Mouse (Mus musculus): ENCODE results near the gene Commd4.
A peak's percentile ranks its signal among the peaks of the same experiment; 100 is the strongest.

Commd4 gene

DNA sequence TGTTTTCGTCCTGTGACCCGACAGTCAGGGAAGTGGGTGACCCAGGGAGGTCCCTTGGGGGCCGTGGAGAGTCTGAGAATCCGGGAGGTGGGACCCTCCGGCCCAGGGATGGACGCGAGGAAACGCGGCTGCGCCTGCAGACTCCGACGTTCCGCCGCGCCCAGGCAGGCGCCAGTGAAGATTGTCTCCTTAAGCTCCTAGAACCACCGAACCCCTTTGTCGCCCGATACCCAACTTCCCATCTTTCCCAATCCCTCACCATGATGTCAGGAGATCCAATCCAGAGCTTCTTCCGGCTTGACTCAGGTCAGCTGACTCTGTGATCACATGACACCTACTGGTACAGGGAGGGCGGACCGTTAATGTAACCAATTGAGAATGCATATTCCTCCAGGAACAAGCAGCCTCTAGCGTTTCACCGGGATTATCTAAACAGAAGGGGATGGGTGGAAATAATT lies at the start of gene Commd4:
TSS of gene Commd4 (minus strand) at position 319 of the 458 bp plus-strand sequence.
- DNase-seq (ENCODE audit: low spot score in 2 of 2) = peak; percentile 92 to 94

DNA sequence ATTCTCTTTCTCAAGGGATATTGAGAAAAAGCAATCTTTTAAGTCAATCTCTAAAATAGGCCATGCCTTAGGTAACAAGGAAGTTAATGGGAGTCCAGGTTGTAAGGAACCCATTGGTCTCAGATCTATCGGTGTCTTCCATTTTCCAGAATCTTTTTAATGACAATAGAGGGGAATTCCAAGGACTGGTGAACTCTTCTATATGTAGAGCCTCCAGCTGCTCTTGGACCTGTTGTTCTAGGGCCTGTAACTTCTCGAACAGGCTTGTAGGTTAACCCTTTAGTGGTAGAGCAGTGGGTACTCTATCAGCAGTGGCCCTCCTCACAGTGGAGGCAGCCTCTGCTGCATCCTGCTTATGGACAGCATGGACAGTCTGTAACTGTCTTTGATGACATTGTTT lies 48.8 kb upstream of the Commd4 start:
- DNase-seq (ENCODE audit: low spot score in 2 of 2) = no peak

- peak in 1 of 2 experiments; percentile 3 for DNase-seq (ENCODE audit: low spot score in 2 of 2)
These were observed 45.4 kb upstream of the Commd4 start for GRCm38 (mm10) chr9:57203571-57203970.

GRCm38 (mm10) chr9:57202981-57203380 lies 44.9 kb upstream of the Commd4 start:
- no peak for DNase-seq (ENCODE audit: low spot score in 2 of 2)

GRCm38 (mm10) chr9:57197414-57197813 lies 39.3 kb upstream of the Commd4 start:
- no peak for DNase-seq (ENCODE audit: low spot score in 2 of 2)

DNA sequence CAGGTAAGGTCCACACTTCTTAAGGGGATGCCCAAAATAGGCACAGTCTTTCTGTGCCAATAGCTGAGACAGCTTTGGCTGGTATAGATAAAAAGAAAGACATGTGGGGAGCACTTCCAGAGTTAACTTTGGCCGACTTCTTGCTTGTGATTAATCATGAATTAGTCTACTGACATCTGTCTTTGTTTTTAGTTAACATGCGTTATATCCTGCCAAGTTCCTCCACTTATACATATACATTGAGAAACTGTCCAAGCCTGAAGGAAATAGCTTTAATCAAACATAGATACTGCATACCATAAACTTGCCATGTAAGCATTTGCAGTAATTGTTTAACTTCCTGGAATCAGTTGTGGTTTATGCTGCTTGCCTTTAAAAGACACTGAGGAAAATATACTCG lies 38.6 kb upstream of the Commd4 start:
- DNase-seq (ENCODE audit: low spot score in 2 of 2) = no peak

DNA sequence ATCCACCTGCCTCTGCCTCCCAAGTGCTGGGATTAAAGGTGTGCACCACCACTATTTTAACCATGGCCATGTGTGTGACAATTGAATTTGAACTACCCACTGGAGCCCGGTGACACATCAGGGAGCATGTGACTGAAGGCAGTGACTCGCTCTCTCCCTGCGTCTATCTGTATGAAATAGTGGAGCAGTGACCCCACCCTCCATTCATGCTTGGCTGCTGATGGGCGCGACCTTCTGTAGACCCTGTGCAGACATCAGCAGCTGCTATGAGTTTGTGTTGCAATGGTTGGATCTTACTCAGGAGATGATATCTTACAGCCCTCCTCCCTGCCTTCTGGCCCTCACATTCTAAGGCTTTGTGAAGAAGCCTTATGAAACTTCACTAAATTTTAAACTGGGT lies 10.3 kb upstream of the Commd4 start:
- no peak for DNase-seq (ENCODE audit: low spot score in 2 of 2)

- DNase-seq (ENCODE audit: low spot score in 2 of 2) = no peak
These were observed 8.0 kb upstream of the Commd4 start for GRCm38 (mm10) chr9:57166173-57166572.

DNA sequence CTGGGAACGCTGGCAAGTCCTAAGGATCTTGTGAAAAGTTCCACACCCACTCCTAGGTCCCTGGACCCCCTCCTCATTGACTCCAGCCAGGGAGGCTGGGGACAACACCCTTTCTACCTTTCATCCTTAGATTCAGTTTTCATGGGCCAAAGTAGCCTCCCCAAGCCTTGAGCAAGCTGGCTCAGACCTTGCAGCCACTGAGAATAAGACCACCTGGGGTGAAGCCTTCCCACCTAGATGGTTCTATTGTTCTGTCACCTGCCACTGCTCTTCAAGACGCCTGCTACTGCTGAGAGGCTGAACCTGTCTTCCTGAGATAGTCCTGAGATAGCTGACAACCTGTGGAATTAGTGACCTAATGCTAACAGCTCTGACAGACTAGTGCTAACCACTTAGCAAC lies 5.0 kb upstream of the Commd4 start:
- DNase-seq (ENCODE audit: low spot score in 2 of 2) = no peak

GRCm38 (mm10) chr9:57162496-57162895 lies 4.4 kb upstream of the Commd4 start:
- DNase-seq (ENCODE audit: low spot score in 2 of 2) = no peak

DNA sequence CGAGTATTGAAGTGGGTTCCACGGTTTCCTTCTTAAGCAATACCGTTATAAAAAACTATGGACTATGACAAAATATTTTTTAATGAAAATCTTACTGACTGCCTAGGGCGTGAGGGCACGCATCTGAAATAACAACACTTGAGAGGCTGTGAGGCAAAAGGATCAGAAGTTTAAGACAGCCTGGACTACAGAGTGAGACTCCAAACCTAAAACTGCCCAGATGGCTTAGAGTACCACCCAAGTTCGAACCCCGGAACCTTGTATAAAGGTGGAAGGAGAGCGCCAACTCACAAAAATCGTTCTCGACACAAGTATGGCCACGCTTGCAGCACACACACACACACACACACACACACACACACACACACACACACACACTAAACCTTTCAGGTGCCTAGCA lies 375 bp upstream of the Commd4 start:
- no peak for DNase-seq (ENCODE audit: low spot score in 2 of 2)

GRCm38 (mm10) chr9:57157499-57157898 lies 632 bp downstream of the Commd4 start:
- no peak for DNase-seq (ENCODE audit: low spot score in 2 of 2)

DNA sequence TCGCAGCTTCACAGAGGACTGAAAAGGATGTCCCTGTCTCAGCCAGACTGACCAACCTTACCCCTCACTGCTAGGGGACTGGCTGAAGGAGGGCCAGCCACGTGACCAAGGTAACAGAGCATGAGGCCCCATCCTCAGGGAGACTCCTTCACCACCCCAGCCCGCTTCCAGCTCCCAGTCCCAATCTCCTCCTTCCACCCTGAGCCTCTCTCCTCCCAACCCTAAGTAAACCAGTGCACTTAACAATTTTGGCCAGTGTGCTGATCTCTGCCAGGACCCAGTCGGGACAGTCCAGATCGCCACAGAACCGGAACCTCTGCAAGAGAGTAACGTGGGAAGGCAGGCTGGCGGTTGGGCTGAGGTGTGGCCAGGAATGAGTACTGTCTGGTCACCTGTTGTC lies 1.3 kb downstream of the Commd4 start:
- DNase-seq (ENCODE audit: low spot score in 2 of 2) = no peak

- no peak for DNase-seq (ENCODE audit: low spot score in 2 of 2)
These were observed 1.7 kb downstream of the Commd4 start for GRCm38 (mm10) chr9:57156383-57156782.

DNA sequence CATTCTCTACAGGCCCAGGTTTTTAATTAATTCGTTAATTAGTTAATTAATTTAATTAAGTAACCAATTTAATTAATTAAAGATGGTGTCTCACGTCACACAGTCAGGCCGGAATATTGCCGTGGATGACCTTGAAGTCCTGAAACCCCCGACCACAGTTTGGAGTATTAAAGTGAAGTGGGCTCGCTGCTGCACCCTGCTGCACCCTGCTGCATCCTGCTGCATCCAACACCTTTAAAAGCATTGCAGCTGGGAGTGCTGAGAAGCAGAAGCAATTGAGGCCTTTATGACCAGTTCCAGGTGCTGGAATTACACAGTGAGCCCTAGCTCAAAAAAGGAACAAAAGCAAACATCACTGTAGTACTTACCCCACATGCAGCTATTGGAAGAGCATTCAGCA lies 5.8 kb downstream of the Commd4 start:
- DNase-seq (ENCODE audit: low spot score in 2 of 2) = no peak

GRCm38 (mm10) chr9:57150192-57150591 lies 7.9 kb downstream of the Commd4 start:
- no peak for DNase-seq (ENCODE audit: low spot score in 2 of 2)

GRCm38 (mm10) chr9:57149021-57149420 lies 9.1 kb downstream of the Commd4 start:
- peak in 1 of 2 experiments; percentile 3 for DNase-seq (ENCODE audit: low spot score in 2 of 2)

DNA sequence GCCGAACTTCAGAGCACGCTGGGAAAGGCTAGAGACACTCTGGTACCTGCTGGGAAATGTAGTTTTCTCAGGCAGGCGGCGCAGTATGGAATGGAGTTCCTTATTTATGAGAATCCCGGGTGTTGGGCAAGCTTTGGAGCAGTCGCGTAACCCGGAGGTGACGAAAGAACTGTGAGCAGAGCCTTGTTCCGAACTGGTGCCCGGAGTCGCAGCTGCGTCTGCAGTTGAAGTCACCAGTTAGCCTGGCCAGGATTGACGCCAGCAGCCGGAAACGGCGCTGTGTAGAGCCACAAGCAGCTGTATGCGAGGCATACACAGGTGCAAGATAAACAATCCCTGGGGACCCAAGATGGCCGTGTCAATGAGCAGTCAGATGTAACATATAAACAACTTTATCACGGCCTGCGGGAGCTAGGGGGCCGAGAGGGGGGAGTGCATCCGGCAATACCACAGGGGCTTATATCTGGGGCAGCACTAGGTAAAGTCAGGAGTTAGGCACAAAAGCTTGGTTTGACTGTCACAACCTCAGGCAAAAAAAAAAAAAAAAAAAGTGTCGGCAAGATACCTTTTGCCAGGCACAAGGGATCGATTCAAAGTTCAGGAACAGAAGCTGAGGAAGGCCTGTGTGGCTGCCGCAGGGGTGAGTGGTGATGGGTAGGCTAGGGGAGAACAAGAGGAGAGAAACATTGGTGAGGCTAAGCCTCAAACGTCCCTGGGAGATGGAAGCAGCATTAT lies 9.8 kb downstream of the Commd4 start, which contains the start of gene Neil1:
TSS of gene Neil1 (minus strand) at position 162 of the 735 bp plus-strand sequence.
- peak; percentile 92 to 95 for DNase-seq (ENCODE audit: low spot score in 2 of 2)

- DNase-seq (ENCODE audit: low spot score in 2 of 2) = peak in 1 of 2 experiments; percentile 44
These were observed 10.7 kb downstream of the Commd4 start for GRCm38 (mm10) chr9:57147205-57148143.

GRCm38 (mm10) chr9:57146451-57147066 lies 11.6 kb downstream of the Commd4 start:
- DNase-seq (ENCODE audit: low spot score in 2 of 2) = no peak

DNA sequence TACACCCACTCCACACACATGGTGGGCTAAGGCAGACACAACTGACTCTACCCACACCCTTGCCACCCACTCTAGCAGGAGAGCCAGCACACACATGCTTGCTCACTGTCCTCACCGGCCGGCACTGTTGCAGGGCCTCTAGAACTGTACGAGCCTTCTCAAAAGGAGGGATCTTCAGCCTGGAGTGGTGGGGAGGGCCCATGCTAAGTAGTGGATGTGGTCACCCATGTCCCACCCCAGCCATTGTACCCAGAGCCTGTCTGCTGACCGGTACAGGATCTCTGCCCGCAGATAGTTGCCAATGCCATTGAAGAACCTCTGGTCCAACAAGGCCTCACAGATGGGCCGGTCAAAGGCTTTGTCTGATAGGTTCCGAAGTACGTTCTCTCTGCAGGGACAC lies 13.3 kb downstream of the Commd4 start:
- no peak for DNase-seq (ENCODE audit: low spot score in 2 of 2)

DNA sequence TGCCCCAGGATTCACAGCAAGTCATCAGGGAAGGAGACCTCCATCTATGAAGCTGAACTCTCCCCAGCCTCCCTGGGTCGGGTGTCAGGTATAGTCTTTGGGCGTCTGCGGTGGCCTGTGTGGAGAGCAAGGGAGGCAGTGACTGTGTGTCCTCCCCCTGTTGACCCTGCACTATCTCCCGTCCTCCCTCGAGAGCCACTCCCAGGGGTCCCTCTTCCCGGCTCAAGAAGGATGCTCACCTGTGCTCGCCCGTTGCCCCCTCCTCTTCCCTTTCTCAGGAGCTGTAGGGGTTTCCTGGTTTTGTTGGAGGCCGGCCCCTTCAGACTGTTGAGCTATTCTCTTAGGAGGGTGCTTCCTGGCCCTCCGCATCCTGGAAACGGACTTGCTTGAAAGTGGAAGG lies 14.9 kb downstream of the Commd4 start:
- DNase-seq (ENCODE audit: low spot score in 2 of 2) = no peak
